Mouse (Mus musculus) urinary bladder, postnatal 25 days (tissue): ENCODE data around the gene Zfp654.
"Not testable (repeated sequence)": the region's sequence is repeated elsewhere in the genome, so short reads cannot be mapped to it uniquely, and the experiment has no call there.

Experiments
- DNase-seq: peaks from one replicate; pipeline ENCODE4 v3.0.0; 2022; ENCODE audit warnings: low spot score

Zfp654 gene

GRCm38 (mm10) chr16:64851563-64852362 is at the start of gene Zfp654, which contains the start of gene Cggbp1:
Gene Zfp654, minus strand, starts transcription at chr16:64851652.
Gene Cggbp1, plus strand, starts transcription at chr16:64851996.
- DNase-seq, result peak; percentile 99

- DNase-seq, result no peak
Observed at GRCm38 (mm10) chr16:64899084-64899483, 47.6 kb upstream of the Zfp654 start.

GRCm38 (mm10) chr16:64889496-64889895 is 38.0 kb upstream of the Zfp654 start:
- no peak for DNase-seq

GRCm38 (mm10) chr16:64885547-64885946 is 34.1 kb upstream of the Zfp654 start:
- no peak for DNase-seq

- DNase-seq, result no peak
Observed at GRCm38 (mm10) chr16:64885142-64885541, 33.7 kb upstream of the Zfp654 start.

- DNase-seq, result no peak
Observed at GRCm38 (mm10) chr16:64884420-64884838, 33.0 kb upstream of the Zfp654 start.

- no peak for DNase-seq
Observed at GRCm38 (mm10) chr16:64883896-64884295, 32.4 kb upstream of the Zfp654 start.

- no peak for DNase-seq
Observed at GRCm38 (mm10) chr16:64881442-64881841, 30.0 kb upstream of the Zfp654 start.

GRCm38 (mm10) chr16:64880986-64881385 is 29.5 kb upstream of the Zfp654 start:
- no peak for DNase-seq

GRCm38 (mm10) chr16:64879735-64880134 is 28.3 kb upstream of the Zfp654 start:
- DNase-seq, result no peak

- DNase-seq, result no peak
Observed at GRCm38 (mm10) chr16:64878611-64879132, 27.2 kb upstream of the Zfp654 start.

- no peak for DNase-seq
Observed at GRCm38 (mm10) chr16:64877314-64877713, 25.9 kb upstream of the Zfp654 start.

GRCm38 (mm10) chr16:64876631-64877265 is 25.3 kb upstream of the Zfp654 start:
- DNase-seq, result no peak

GRCm38 (mm10) chr16:64875822-64876221 is 24.4 kb upstream of the Zfp654 start:
- no peak for DNase-seq

GRCm38 (mm10) chr16:64875384-64875783 is 23.9 kb upstream of the Zfp654 start:
- no peak for DNase-seq

- peak; percentile 48 for DNase-seq
Observed at GRCm38 (mm10) chr16:64873416-64874305, 22.2 kb upstream of the Zfp654 start.

GRCm38 (mm10) chr16:64872841-64873240 is 21.4 kb upstream of the Zfp654 start:
- DNase-seq, result no peak

- DNase-seq, result no peak
Observed at GRCm38 (mm10) chr16:64872296-64872695, 20.8 kb upstream of the Zfp654 start.

GRCm38 (mm10) chr16:64869621-64870020 is 18.2 kb upstream of the Zfp654 start:
- no peak for DNase-seq

- DNase-seq, result no peak
Observed at GRCm38 (mm10) chr16:64868613-64869012, 17.2 kb upstream of the Zfp654 start.

GRCm38 (mm10) chr16:64865841-64866240 is 14.4 kb upstream of the Zfp654 start:
- not testable (repeated sequence) for DNase-seq

GRCm38 (mm10) chr16:64856946-64857345 is 5.5 kb upstream of the Zfp654 start:
- no peak for DNase-seq
